Mouse (Mus musculus) MEL (cell line): Measurements from ENCODE around the gene Olfr474. TPM values are rescaled to one million over a fixed set of nuclear protein-coding genes. Genes with fewer than 3 reads are reported as not detected.
"Not testable (repeated sequence)": the region's sequence is repeated elsewhere in the genome, so short reads cannot be mapped to it uniquely, and the experiment has no call there.

Experiments used
- DNase-seq: peaks from one replicate; pipeline ENCODE4 v3.0.0; 2011; ENCODE audit warnings: low read depth, low spot score
- H3K27ac ChIP-seq: 2 replicates; pipeline ENCODE4 v1.5.1; 2012; ENCODE audit warnings: low read depth, mild to moderate bottlenecking, control low read depth, low read length, moderate library complexity; ENCODE audit not compliant: control insufficient read depth
- H3K27me3 ChIP-seq, 2 experiments: fragments of 150-350 bp in 1 of 2; sonication (generic) in 1 of 2; 2 replicates each; pipeline ENCODE4 v1.6.1; 2012; ENCODE audit warnings: low read length in 2 of 2, mild to moderate bottlenecking in 2 of 2, improper control_type of control experiment in 1 of 2, moderate library complexity in 1 of 2; ENCODE audit not compliant: insufficient read depth in 2 of 2, control insufficient read depth in 1 of 2
- H3K36me3 ChIP-seq, 2 experiments: 2 replicates each; pipeline ENCODE4 v1.6.1; 2012 to 2014; ENCODE audit warnings: low read length in 2 of 2, improper control_type of control experiment in 1 of 2, inconsistent platforms in 1 of 2, mild to moderate bottlenecking in 1 of 2; ENCODE audit not compliant: insufficient read depth in 2 of 2, control insufficient read depth in 1 of 2
- H3K4me1 ChIP-seq, 2 experiments: fragments of 150-350 bp in 1 of 2; sonication (generic) in 1 of 2; 2 replicates each; pipeline ENCODE4 v1.6.1; 2012; ENCODE audit warnings: low read length in 2 of 2, improper control_type of control experiment in 1 of 2, mild to moderate bottlenecking in 1 of 2; ENCODE audit not compliant: insufficient read depth in 2 of 2, control insufficient read depth in 1 of 2
- H3K4me3 ChIP-seq, 2 experiments: fragments of 150-350 bp in 1 of 2; sonication (generic) in 1 of 2; 2 replicates each; pipeline ENCODE4 v1.5.1; 2012; ENCODE audit warnings: low read depth in 2 of 2, low read length in 2 of 2, mild to moderate bottlenecking in 2 of 2, moderate library complexity in 2 of 2, control low read depth in 1 of 2, improper control_type of control experiment in 1 of 2; ENCODE audit not compliant: control insufficient read depth in 1 of 2, insufficient read depth in 1 of 2
- H3K79me2 ChIP-seq: 2 replicates; pipeline ENCODE4 v1.6.1; 2012; ENCODE audit warnings: mild to moderate bottlenecking, low read length, moderate library complexity; ENCODE audit not compliant: control insufficient read depth, poor library complexity, insufficient read depth
- H3K9ac ChIP-seq: 2 replicates; pipeline ENCODE4 v1.6.1; 2012; ENCODE audit warnings: low read depth, mild to moderate bottlenecking, control low read depth, low read length, moderate library complexity; ENCODE audit not compliant: control insufficient read depth, poor library complexity, severe bottlenecking
- H3K9me3 ChIP-seq: fragments of 150-350 bp; sonication (generic); replicated peaks from 2 replicates; pipeline ENCODE4 v1.6.1; 2012; ENCODE audit warnings: mild to moderate bottlenecking, low read length, improper control_type of control experiment, moderate library complexity; ENCODE audit not compliant: insufficient read depth
- BHLHE40 ChIP-seq: IDR thresholded peaks from 2 replicates; pipeline ENCODE4 v1.6.1; 2012; ENCODE audit warnings: low read depth, mild to moderate bottlenecking, inconsistent platforms, low read length, improper control_type of control experiment, borderline replicate concordance
- CHD2 ChIP-seq: IDR thresholded peaks from 2 replicates; pipeline ENCODE4 v1.6.1; 2011; ENCODE audit warnings: low read length, improper control_type of control experiment
- ELF1 ChIP-seq: IDR thresholded peaks from 2 replicates; pipeline ENCODE4 v1.6.1; 2014; ENCODE audit warnings: low read depth, mild to moderate bottlenecking, inconsistent platforms, low read length, improper control_type of control experiment, moderate library complexity
- KAT2A ChIP-seq: conservative IDR thresholded peaks from 2 replicates; pipeline ENCODE4 v1.6.1; 2012; ENCODE audit warnings: low read depth, low read length, improper control_type of control experiment, inconsistent platforms
- RAD21 ChIP-seq: IDR thresholded peaks from 2 replicates; pipeline ENCODE4 v1.6.1; 2011; ENCODE audit warnings: mild to moderate bottlenecking, low read depth, low read length, improper control_type of control experiment
- RCOR1 ChIP-seq: IDR thresholded peaks from 2 replicates; pipeline ENCODE4 v1.6.1; 2012; ENCODE audit warnings: low read depth, mild to moderate bottlenecking, inconsistent platforms, low read length, improper control_type of control experiment
- SIN3A ChIP-seq: IDR thresholded peaks from 2 replicates; pipeline ENCODE4 v1.6.1; 2012; ENCODE audit warnings: low read length, improper control_type of control experiment, inconsistent platforms
- SMC3 ChIP-seq: IDR thresholded peaks from 2 replicates; pipeline ENCODE4 v1.6.1; 2011; ENCODE audit warnings: low read depth, low read length, improper control_type of control experiment
- TCF12 ChIP-seq: IDR thresholded peaks from 2 replicates; pipeline ENCODE4 v1.6.1; 2014; ENCODE audit warnings: low read depth, mild to moderate bottlenecking, inconsistent platforms, low read length, improper control_type of control experiment, moderate library complexity
- UBTF ChIP-seq: IDR thresholded peaks from 2 replicates; pipeline ENCODE4 v1.6.1; 2012; ENCODE audit warnings: low read depth, mild to moderate bottlenecking, inconsistent platforms, low read length, improper control_type of control experiment, moderate library complexity, borderline replicate concordance; ENCODE audit not compliant: insufficient read depth
- USF1 ChIP-seq: IDR thresholded peaks from 2 replicates; pipeline ENCODE4 v1.6.1; 2014; ENCODE audit warnings: low read depth, mild to moderate bottlenecking, inconsistent platforms, low read length, improper control_type of control experiment, moderate library complexity
- ZMIZ1 ChIP-seq: IDR thresholded peaks from 2 replicates; pipeline ENCODE4 v1.6.1; 2012; ENCODE audit warnings: low read depth, mild to moderate bottlenecking, inconsistent platforms, low read length, improper control_type of control experiment, moderate library complexity
- polyA plus RNA-seq, 2 experiments: library from polyadenylated mRNA; stranded (reverse) in 1 of 2; unstranded in 1 of 2; fragments of >175 nt in 1 of 2; fragments of >200 nt in 1 of 2; gene quantifications; 2 replicates each; pipeline versions ENCODE4 v1.2.1 to v1.2.4; 2012; ENCODE audit warnings: low replicate concordance in 2 of 2, low read depth in 1 of 2; ENCODE audit not compliant: insufficient read length in 2 of 2, insufficient read depth in 1 of 2, missing spikeins in 1 of 2
- total RNA-seq: library from RNA; depleted of rRNA; stranded (reverse); fragments of 300-350 nt; gene quantifications from 2 replicates; pipeline ENCODE4 v1.2.3, GENCODE M21; 2012; rRNA removed

The Olfr474 gene
- total RNA-seq, result not detected in 2 replicates
- not detected for polyA plus RNA-seq

- Histone ChIP-seq H3K27me3 (no peaks in the 10 kb centered on the region), H3K4me3 (no peak within 1 kb of the TSS), H3K36me3 (no peaks in the 10 kb centered on the region), H3K9ac (no peak within 1 kb of the TSS), H3K4me1 (no peaks in the 10 kb centered on the region), H3K79me2 (no peaks in the 10 kb centered on the region), H3K27ac (no peak within 1 kb of the TSS), H3K9me3 (no peaks in the 10 kb centered on the region)
- DNase-seq, result no peak
- TF ChIP-seq RCOR1 (no peak), KAT2A (no peak), ZMIZ1 (no peak), UBTF (no peak), SIN3A (no peak)
These were observed at the start of gene Olfr474 for GRCm38 (mm10) chr7:107954343-107954742. Gene Olfr474 (plus strand): TSS chr7:107954643.

GRCm38 (mm10) chr7:107930146-107930545, 24.3 kb upstream of the Olfr474 start, which contains the start of gene Olfr473:
Gene Olfr473 (plus strand): TSS chr7:107930446.
- H3K9me3 ChIP-seq, result no peaks in the 10 kb centered on the region
- no peaks in the 10 kb centered on the region for H3K79me2 ChIP-seq
- TF ChIP-seq SMC3 (no peak), ELF1 (no peak), BHLHE40 (no peak), TCF12 (no peak), USF1 (no peak), SIN3A (no peak), CHD2 (no peak), RAD21 (no peak)
- TF ChIP-seq, all 39 proteins: peak for 0
- Histone ChIP-seq H3K9ac (no peak within 1 kb of the TSS), H3K27ac (no peak within 1 kb of the TSS), H3K4me1 (no peaks in the 10 kb centered on the region), H3K27me3 (no peaks in the 10 kb centered on the region), H3K36me3 (no peaks in the 10 kb centered on the region), H3K4me3 (no peak within 1 kb of the TSS)
- no peak for DNase-seq

GRCm38 (mm10) chr7:107952539-107952938, 1.9 kb upstream of the Olfr474 start:
- H3K9me3 ChIP-seq, H3K27me3 ChIP-seq, H3K9ac ChIP-seq, DNase-seq, H3K4me3 ChIP-seq, H3K36me3 ChIP-seq, H3K79me2 ChIP-seq, H3K4me1 ChIP-seq, H3K27ac ChIP-seq: not testable (repeated sequence)
